Mouse (Mus musculus) midbrain, embryonic 11.5 days (tissue): Measurements from ENCODE around the gene Pde6c. TPM values are rescaled to one million over a fixed set of nuclear protein-coding genes. Genes with fewer than 3 reads are reported as not detected.

Experiments used
- ATAC-seq: fragments of 200-750 bp; cut with Nextera tagmentation; 2 replicates; pipeline ENCODE4 v1.8.0; 2017; ENCODE audit warnings: moderate TSS enrichment, moderate library complexity; ENCODE audit not compliant: low FRiP score
- DNase-seq: peaks from one replicate; pipeline ENCODE4 v3.0.0; 2015; ENCODE audit warnings: low spot score; ENCODE audit errors: missing footprints
- H3K27ac ChIP-seq: fragments of 300-500 bp; sonication (generic); 2 replicates; pipeline ENCODE4 v1.5.1; 2014; ENCODE audit warnings: low read depth, low read length
- H3K27me3 ChIP-seq: fragments of 300-500 bp; sonication (generic); 2 replicates; pipeline ENCODE4 v1.6.1; 2014; ENCODE audit warnings: mild to moderate bottlenecking, low read length, moderate library complexity, mixed read lengths; ENCODE audit not compliant: control insufficient read depth, insufficient read depth
- H3K36me3 ChIP-seq: fragments of 300-500 bp; sonication (generic); 2 replicates; pipeline ENCODE4 v1.6.1; 2014; ENCODE audit warnings: mild to moderate bottlenecking, low read length, moderate library complexity, mixed read lengths; ENCODE audit not compliant: control insufficient read depth, insufficient read depth
- H3K4me1 ChIP-seq: fragments of 300-500 bp; sonication (generic); 2 replicates; pipeline ENCODE4 v1.6.1; 2014; ENCODE audit warnings: low read length; ENCODE audit not compliant: control insufficient read depth, insufficient read depth
- H3K4me2 ChIP-seq: fragments of 300-500 bp; sonication (generic); 2 replicates; pipeline ENCODE4 v1.6.1; 2014; ENCODE audit warnings: mild to moderate bottlenecking, moderate library complexity
- H3K4me3 ChIP-seq: fragments of 300-500 bp; sonication (generic); 2 replicates; pipeline ENCODE4 v1.5.1; 2014; ENCODE audit warnings: low read depth, low read length
- H3K9ac ChIP-seq: fragments of 300-500 bp; sonication (generic); 2 replicates; pipeline ENCODE4 v1.6.1; 2014; ENCODE audit warnings: low read length
- H3K9me3 ChIP-seq: fragments of 300-500 bp; sonication (generic); 2 replicates; pipeline ENCODE4 v1.6.1; 2016; ENCODE audit warnings: low read length; ENCODE audit not compliant: control insufficient read depth
- WGBS: fragments of 180-500 bp; shearing (Covaris S2); extraction: QIAGEN DNeasy Blood & Tissue Kit; methylation state at CpG from one replicate; pipeline ENCODE4 v1.1.7; 2014; 5-methylcytosine and 5-hydroxymethylcytosine counted together
- polyA plus RNA-seq: library from polyadenylated mRNA; unstranded; fragments of >200 nt; fragmentation: Nextera tagmentation; extraction: Ambion mirVana; gene quantifications from 2 replicates; pipeline ENCODE4 v1.2.1, GENCODE M21; 2014

The Pde6c gene
- polyA plus RNA-seq: 0.08 and 0.12 TPM in 2 replicates

DNA sequence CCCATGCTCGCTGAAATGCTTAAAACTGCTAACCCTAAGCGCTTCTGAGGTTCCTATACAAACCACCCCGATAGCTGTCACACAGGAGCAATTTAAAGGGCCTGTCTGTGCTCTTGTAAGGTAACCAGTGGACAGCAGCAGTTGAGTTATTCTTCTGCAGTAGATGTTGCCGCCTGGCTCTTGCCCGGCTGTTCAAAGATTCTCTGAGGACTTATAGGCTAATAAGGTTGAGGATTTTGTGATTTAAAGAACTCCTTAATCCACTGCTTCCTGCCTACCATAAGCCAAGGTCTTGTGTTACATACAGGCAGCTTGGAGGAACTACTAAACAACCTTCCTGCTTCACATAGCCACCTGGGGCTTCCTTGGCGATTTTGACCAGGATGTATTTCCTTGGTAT, at the start of gene Pde6c:
Gene Pde6c, plus strand, starts transcription at position 301 of the 400 bp plus-strand sequence.
- ATAC-seq: no peak
- peak; percentile 4 for DNase-seq
- WGBS: 64% methylated on average over 6 of the region's 6 CpGs

GRCm38 (mm10) chr19:38082931-38083525, 49.6 kb upstream of the Pde6c start:
- no peak overlapping the region for H3K4me3 ChIP-seq
- no peak overlapping the region for H3K9ac ChIP-seq
- no peaks in the 10 kb centered on the region for H3K36me3 ChIP-seq
- H3K27ac ChIP-seq: no peak overlapping the region
- H3K9me3 ChIP-seq: no peaks in the 10 kb centered on the region
- no peaks in the 10 kb centered on the region for H3K4me1 ChIP-seq
- H3K27me3 ChIP-seq: no peaks in the 10 kb centered on the region
- no peak for DNase-seq
- H3K4me2 ChIP-seq: no peak overlapping the region
- ATAC-seq: no peak
- WGBS: 72% methylated on average over 5 of the region's 5 CpGs

More for the DNA sequence above, at the start of gene Pde6c:
- Histone ChIP-seq H3K4me1 (no peaks in the 10 kb centered on the region), H3K4me2 (no peak within 1 kb of the TSS), H3K36me3 (no peaks in the 10 kb centered on the region), H3K4me3 (no peak within 1 kb of the TSS), H3K27me3 (no peaks in the 10 kb centered on the region), H3K9ac (no peak within 1 kb of the TSS), H3K9me3 (no peaks in the 10 kb centered on the region), H3K27ac (no peak within 1 kb of the TSS)

DNA sequence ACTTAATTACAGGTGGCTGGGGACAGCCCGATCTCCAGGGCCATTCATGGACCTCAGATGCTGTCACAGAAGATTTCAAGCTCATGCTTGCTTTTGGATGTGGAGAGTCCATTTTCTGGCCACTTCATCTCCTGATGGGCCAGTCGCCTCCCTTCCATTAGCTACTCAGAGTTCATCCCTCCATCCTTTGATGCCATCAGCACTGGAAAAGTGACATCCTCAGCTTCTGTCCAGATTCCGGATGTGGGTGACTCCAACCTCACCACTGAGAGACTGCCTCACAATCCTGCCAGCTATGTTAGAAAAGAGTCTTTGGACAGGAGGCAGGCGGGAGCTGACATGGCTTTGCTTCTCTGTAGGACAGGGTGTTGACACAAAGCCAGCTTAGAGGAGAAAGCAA, 46.7 kb upstream of the Pde6c start:
- 86% methylated on average over 4 of the region's 4 CpGs for WGBS
- ATAC-seq (no peak), DNase-seq (no peak)

GRCm38 (mm10) chr19:38086948-38087551, 45.5 kb upstream of the Pde6c start:
- ATAC-seq (0 out of 2 replicates have a peak, but pooled peaks have one; percentile 48), DNase-seq (no peak)
- H3K36me3 ChIP-seq: no peaks in the 10 kb centered on the region
- no peak overlapping the region for H3K4me2 ChIP-seq
- no peak overlapping the region for H3K9ac ChIP-seq
- H3K9me3 ChIP-seq: no peaks in the 10 kb centered on the region
- 66% methylated on average over 11 of the region's 11 CpGs for WGBS
- H3K4me1 ChIP-seq: 0 out of 2 replicates have a peak, but pooled peaks cover 3% of the 10 kb centered on the region
- H3K27ac ChIP-seq: no peak overlapping the region
- H3K4me3 ChIP-seq: no peak overlapping the region
- H3K27me3 ChIP-seq: no peaks in the 10 kb centered on the region

More for the DNA sequence above, 46.7 kb upstream of the Pde6c start:
- H3K27me3 ChIP-seq: no peaks in the 10 kb centered on the region
- no peak overlapping the region for H3K4me3 ChIP-seq
- no peaks in the 10 kb centered on the region for H3K9me3 ChIP-seq
- no peaks in the 10 kb centered on the region for H3K4me1 ChIP-seq
- no peak overlapping the region for H3K4me2 ChIP-seq
- H3K9ac ChIP-seq: no peak overlapping the region
- no peaks in the 10 kb centered on the region for H3K36me3 ChIP-seq
- H3K27ac ChIP-seq: no peak overlapping the region

- H3K36me3 ChIP-seq: no peaks in the 10 kb centered on the region
- H3K4me2 ChIP-seq: no peak overlapping the region
- H3K4me3 ChIP-seq: no peak overlapping the region
- 0 out of 2 replicates have a peak, but pooled peaks cover 3% of the 10 kb centered on the region for H3K4me1 ChIP-seq
- no peak for ATAC-seq
- 83% methylated on average over 8 of the region's 8 CpGs for WGBS
- no peaks in the 10 kb centered on the region for H3K9me3 ChIP-seq
- H3K27ac ChIP-seq: no peak overlapping the region
- no peak for DNase-seq
- no peak overlapping the region for H3K9ac ChIP-seq
- H3K27me3 ChIP-seq: no peaks in the 10 kb centered on the region
These were observed 43.2 kb upstream of the Pde6c start for GRCm38 (mm10) chr19:38089358-38089757.

- DNase-seq: peak; percentile 59
- H3K9ac ChIP-seq: no peak overlapping the region
- no peaks in the 10 kb centered on the region for H3K36me3 ChIP-seq
- 0 out of 2 replicates have a peak, but pooled peaks cover 3% of the 10 kb centered on the region for H3K4me1 ChIP-seq
- H3K9me3 ChIP-seq: no peaks in the 10 kb centered on the region
- no peak overlapping the region for H3K4me3 ChIP-seq
- WGBS: 51% methylated on average over 4 of the region's 4 CpGs
- no peak overlapping the region for H3K27ac ChIP-seq
- H3K4me2 ChIP-seq: no peak overlapping the region
- H3K27me3 ChIP-seq: peaks cover 9% of the 10 kb centered on the region
- peak; percentile 70; the same call in 1 of the 2 replicates for ATAC-seq
These were observed 41.0 kb upstream of the Pde6c start for GRCm38 (mm10) chr19:38091512-38091985.

- ATAC-seq: no peak
- Histone ChIP-seq H3K27me3 (peaks cover 29% of the 10 kb centered on the region), H3K4me3 (no peak overlapping the region), H3K4me2 (no peak overlapping the region), H3K9me3 (no peaks in the 10 kb centered on the region), H3K36me3 (no peaks in the 10 kb centered on the region), H3K27ac (no peak overlapping the region), H3K9ac (no peak overlapping the region), H3K4me1 (peaks cover 10% of the 10 kb centered on the region)
- WGBS: 13% methylated on average over 4 of the region's 4 CpGs
- peak; percentile 83 for DNase-seq
These were observed 36.4 kb upstream of the Pde6c start for GRCm38 (mm10) chr19:38096231-38096630.

GRCm38 (mm10) chr19:38096858-38097758, 35.5 kb upstream of the Pde6c start, which contains the start of gene Ffar4:
TSS of gene Ffar4 (plus strand) at chr19:38097071.
- Histone ChIP-seq H3K4me3 (peak within 1 kb of the TSS; percentile 25), H3K4me1 (peaks cover 7% of the 10 kb centered on the region), H3K27me3 (peaks cover 29% of the 10 kb centered on the region), H3K27ac (no peak within 1 kb of the TSS), H3K36me3 (no peaks in the 10 kb centered on the region), H3K4me2 (peak within 1 kb of the TSS; percentile 37), H3K9ac (no peak within 1 kb of the TSS), H3K9me3 (no peaks in the 10 kb centered on the region)
- under 1% methylated on average over 77 of the region's 77 CpGs for WGBS
- DNase-seq: peak; percentile 89
- peak; percentile 55 for ATAC-seq
